Mouse (Mus musculus) liver, embryonic 11.5 days (tissue): ENCODE results near the gene Zfp326. TPM values are rescaled to one million over a fixed set of nuclear protein-coding genes. Genes with fewer than 3 reads are reported as not detected.

Experiments
- ATAC-seq: fragments of 200-750 bp; cut with Nextera tagmentation; replicated peaks from 2 replicates; pipeline ENCODE4 v1.8.0; 2017; ENCODE audit warnings: moderate number of reproducible peaks, mild to moderate bottlenecking, moderate TSS enrichment, moderate library complexity; ENCODE audit not compliant: low FRiP score
- DNase-seq: peaks from one replicate; pipeline ENCODE4 v3.0.0-alpha.2; 2017; ENCODE audit warnings: low spot score
- H3K27ac ChIP-seq: fragments of 300-500 bp; sonication (generic); 2 replicates; pipeline ENCODE4 v1.5.1; 2014; ENCODE audit warnings: mild to moderate bottlenecking, low read depth, low read length, control low read depth
- H3K27me3 ChIP-seq: fragments of 300-500 bp; sonication (generic); replicated peaks from 2 replicates; pipeline ENCODE4 v1.6.1; 2014; ENCODE audit warnings: low read length, mixed read lengths; ENCODE audit not compliant: control insufficient read depth, insufficient read depth
- H3K36me3 ChIP-seq: fragments of 300-500 bp; sonication (generic); 2 replicates; pipeline ENCODE4 v1.6.1; 2014; ENCODE audit warnings: mild to moderate bottlenecking, low read length, moderate library complexity, mixed read lengths; ENCODE audit not compliant: control insufficient read depth, insufficient read depth
- H3K4me1 ChIP-seq: fragments of 300-500 bp; sonication (generic); replicated peaks from 2 replicates; pipeline ENCODE4 v1.6.1; 2014; ENCODE audit warnings: low read length, mixed read lengths; ENCODE audit not compliant: control insufficient read depth, insufficient read depth
- H3K4me2 ChIP-seq: fragments of 300-500 bp; sonication (generic); 2 replicates; pipeline ENCODE4 v1.6.1; 2014; ENCODE audit warnings: mild to moderate bottlenecking, control low read depth, moderate library complexity
- H3K4me3 ChIP-seq: fragments of 300-500 bp; sonication (generic); 2 replicates; pipeline ENCODE4 v1.5.1; 2014; ENCODE audit warnings: low read depth, low read length, control low read depth
- H3K9ac ChIP-seq: fragments of 300-500 bp; sonication (generic); 2 replicates; pipeline ENCODE4 v1.6.1; 2014; ENCODE audit warnings: low read depth, low read length, control low read depth
- H3K9me3 ChIP-seq: fragments of 300-500 bp; sonication (generic); 2 replicates; pipeline ENCODE4 v1.6.1; 2016; ENCODE audit warnings: low read length, inconsistent platforms, mixed read lengths; ENCODE audit not compliant: control insufficient read depth
- WGBS: fragments of 180-500 bp; shearing (Covaris S2); extraction: QIAGEN DNeasy Blood & Tissue Kit; methylation state at CpG from one replicate; pipeline ENCODE4 v1.1.7; 2014; 5-methylcytosine and 5-hydroxymethylcytosine counted together
- polyA plus RNA-seq: library from polyadenylated mRNA; unstranded; fragments of >200 nt; fragmentation: Nextera tagmentation; extraction: Ambion mirVana; gene quantifications from 2 replicates; pipeline ENCODE4 v1.2.1, GENCODE M21; 2014

Gene Zfp326
- polyA plus RNA-seq, 1 experiment from 2014 or later: 18.0 TPM

DNA sequence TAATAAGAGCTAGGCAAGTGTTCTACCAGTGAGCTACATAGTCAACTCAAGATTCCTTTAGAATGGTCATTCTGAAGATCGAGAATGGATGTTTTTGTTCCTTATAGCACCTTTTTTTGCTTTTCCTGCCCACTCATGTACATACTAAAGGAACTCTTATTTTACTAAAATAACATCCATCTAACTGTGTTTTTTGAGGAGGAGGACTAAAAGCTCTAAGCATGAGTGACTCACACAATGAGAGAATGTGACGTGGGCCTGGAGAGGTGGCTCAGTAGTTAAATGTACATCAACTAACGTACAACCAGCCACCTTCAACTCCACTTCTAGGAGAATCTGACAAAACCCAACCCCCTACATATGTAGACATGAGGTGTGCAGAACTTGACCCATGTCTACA is 33.3 kb downstream of the Zfp326 start:
- no peak overlapping the region for H3K4me3 ChIP-seq
- ATAC-seq (no peak), DNase-seq (no peak)
- no peak overlapping the region for H3K4me2 ChIP-seq
- WGBS: 89% methylated on average over 3 of the region's 3 CpGs
- no peaks in the 10 kb centered on the region for H3K27me3 ChIP-seq
- peaks cover 17% of the 10 kb centered on the region for H3K36me3 ChIP-seq
- no peaks in the 10 kb centered on the region for H3K4me1 ChIP-seq
- no peak overlapping the region for H3K27ac ChIP-seq
- H3K9ac ChIP-seq: no peak overlapping the region
- H3K9me3 ChIP-seq: no peaks in the 10 kb centered on the region

DNA sequence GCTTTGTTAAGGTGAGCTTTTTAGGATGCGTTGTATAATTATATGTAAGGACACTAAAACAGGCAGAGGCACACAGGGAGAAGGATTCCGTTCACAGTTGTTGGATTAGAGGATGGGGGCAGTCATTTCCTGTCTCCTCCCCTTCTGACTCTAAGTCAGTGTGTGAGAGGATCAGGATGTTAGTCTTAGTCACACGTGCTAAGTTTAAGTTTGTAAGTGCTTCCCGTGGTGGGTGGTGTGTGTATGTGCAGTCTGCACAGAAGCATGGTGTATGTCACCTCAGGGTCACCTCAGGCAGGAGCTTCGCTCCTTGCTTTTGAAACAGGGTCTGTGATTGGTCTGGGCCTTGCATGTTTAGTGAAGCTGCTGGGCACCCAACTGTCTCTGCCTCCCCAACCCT is 35.1 kb downstream of the Zfp326 start:
- H3K9ac ChIP-seq: no peak overlapping the region
- no peaks in the 10 kb centered on the region for H3K4me1 ChIP-seq
- DNase-seq (no peak), ATAC-seq (no peak)
- peaks cover 27% of the 10 kb centered on the region for H3K36me3 ChIP-seq
- H3K27me3 ChIP-seq: no peaks in the 10 kb centered on the region
- H3K4me3 ChIP-seq: no peak overlapping the region
- no peak overlapping the region for H3K4me2 ChIP-seq
- no peaks in the 10 kb centered on the region for H3K9me3 ChIP-seq
- 56% methylated on average over 5 of the region's 5 CpGs for WGBS
- no peak overlapping the region for H3K27ac ChIP-seq

DNA sequence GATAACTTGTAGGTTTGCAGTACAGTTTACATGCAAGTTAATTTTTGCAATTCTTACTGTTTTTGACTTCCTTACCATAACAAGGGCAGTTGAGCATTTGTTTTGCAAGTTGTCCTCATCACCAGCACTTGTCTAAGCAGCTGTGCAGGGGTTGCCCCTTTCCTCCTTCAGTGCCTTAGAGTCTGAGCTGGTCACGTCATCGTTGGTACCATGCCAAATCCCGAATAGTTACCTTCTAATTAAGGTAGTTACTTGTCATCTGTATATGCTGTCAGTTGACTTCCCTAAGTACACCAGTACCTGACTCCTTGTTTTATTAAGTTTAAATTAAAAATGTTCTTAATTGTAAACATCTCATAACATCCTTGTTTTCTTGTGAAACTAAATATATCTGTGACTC is 41.0 kb downstream of the Zfp326 start:
- 91% methylated on average over 3 of the region's 3 CpGs for WGBS
- Histone ChIP-seq H3K4me2 (no peak overlapping the region), H3K27ac (no peak overlapping the region), H3K36me3 (peaks cover 23% of the 10 kb centered on the region), H3K9me3 (no peaks in the 10 kb centered on the region), H3K27me3 (no peaks in the 10 kb centered on the region), H3K4me3 (no peak overlapping the region), H3K4me1 (no peaks in the 10 kb centered on the region), H3K9ac (no peak overlapping the region)
- DNase-seq (no peak), ATAC-seq (no peak)

DNA sequence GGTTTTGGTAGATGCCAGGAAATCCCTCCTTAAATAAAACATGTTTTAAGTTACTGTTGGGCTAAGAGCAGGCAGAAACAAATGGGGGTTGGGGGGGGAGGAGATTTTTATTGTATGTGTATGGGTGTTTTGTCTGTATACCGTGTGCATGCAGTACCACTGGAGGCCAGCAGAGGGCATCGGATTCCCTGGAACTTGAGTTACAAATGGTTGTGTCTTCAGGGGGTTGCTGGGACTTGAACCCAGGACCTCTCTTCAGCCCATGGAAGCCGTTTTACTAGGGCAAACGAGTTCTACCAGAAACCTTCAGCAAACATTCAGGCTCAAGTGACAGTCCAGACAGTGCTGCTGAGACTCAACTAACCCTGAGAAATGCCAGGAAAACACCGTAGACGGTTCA is 41.9 kb downstream of the Zfp326 start:
- no peaks in the 10 kb centered on the region for H3K4me1 ChIP-seq
- 71% methylated on average over 6 of the region's 6 CpGs for WGBS
- no peaks in the 10 kb centered on the region for H3K9me3 ChIP-seq
- no peak overlapping the region for H3K4me2 ChIP-seq
- no peak for DNase-seq
- H3K27me3 ChIP-seq: no peaks in the 10 kb centered on the region
- ATAC-seq: no peak
- H3K9ac ChIP-seq: no peak overlapping the region
- H3K4me3 ChIP-seq: no peak overlapping the region
- no peak overlapping the region for H3K27ac ChIP-seq
- peaks cover 22% of the 10 kb centered on the region for H3K36me3 ChIP-seq

DNA sequence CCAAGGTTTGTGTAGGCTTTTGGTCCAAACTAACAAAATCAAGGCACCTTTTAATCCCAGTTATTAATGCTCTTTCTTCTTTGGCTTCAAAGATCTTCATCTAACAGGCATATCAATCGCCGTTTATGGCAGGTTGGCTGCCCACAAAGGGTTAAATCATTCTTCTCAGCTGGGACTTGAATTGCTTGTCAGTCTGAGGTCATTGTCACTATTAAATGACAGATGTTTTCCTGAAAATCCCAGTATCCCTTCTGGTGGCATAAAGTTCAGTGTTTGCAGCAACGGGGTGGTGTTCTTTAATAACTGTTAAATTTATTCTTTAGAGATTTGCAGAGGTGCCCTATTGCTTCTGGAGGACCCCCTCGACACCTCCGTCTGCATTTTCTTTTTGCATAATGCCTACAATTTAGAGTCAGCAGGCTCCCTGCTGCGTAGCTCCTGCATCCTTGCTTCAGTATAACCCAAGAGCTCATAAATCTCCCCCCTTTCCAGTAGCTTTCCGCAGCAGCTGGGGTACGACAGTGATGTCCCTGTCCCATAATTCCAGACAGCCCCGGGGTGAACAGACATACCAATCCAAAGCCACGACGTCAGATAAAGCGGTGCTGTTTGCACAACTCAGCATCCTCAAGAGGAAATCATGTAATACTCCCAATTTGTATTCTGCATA is 46.6 kb downstream of the Zfp326 start:
- Histone ChIP-seq H3K9me3 (no peaks in the 10 kb centered on the region), H3K36me3 (peaks cover 6% of the 10 kb centered on the region; the same call in 1 of the 2 replicates), H3K9ac (no peak overlapping the region), H3K4me1 (no peaks in the 10 kb centered on the region), H3K4me3 (no peak overlapping the region), H3K27me3 (no peaks in the 10 kb centered on the region), H3K27ac (no peak overlapping the region), H3K4me2 (no peak overlapping the region)
- DNase-seq (no peak), ATAC-seq (no peak)
- 85% methylated on average over 12 of the region's 12 CpGs for WGBS

DNA sequence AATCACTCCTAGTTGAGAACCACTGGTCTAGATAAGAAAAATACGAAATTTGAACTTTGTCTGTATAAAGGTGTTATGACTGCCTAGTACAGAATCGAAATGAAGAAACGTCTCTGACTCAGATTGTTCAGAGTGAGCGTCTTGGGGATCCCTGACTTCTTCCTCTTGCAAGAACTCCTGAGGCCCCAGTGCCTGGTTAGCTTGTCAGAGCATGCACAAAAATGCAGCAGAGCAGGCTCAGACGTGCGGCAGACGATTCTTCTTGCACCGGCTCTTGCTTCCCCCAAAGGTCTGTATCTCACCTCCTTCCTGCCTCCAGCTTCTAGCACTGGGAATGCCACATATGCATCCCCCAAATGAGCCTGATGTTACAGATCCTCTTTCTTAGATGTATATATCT is 48.0 kb downstream of the Zfp326 start:
- DNase-seq (no peak), ATAC-seq (no peak)
- no peaks in the 10 kb centered on the region for H3K27me3 ChIP-seq
- WGBS: 83% methylated on average over 8 of the region's 8 CpGs
- H3K36me3 ChIP-seq: no peaks in the 10 kb centered on the region
- H3K4me3 ChIP-seq: no peak overlapping the region
- H3K9me3 ChIP-seq: no peaks in the 10 kb centered on the region
- no peak overlapping the region for H3K9ac ChIP-seq
- no peak overlapping the region for H3K4me2 ChIP-seq
- H3K27ac ChIP-seq: no peak overlapping the region
- no peaks in the 10 kb centered on the region for H3K4me1 ChIP-seq

DNA sequence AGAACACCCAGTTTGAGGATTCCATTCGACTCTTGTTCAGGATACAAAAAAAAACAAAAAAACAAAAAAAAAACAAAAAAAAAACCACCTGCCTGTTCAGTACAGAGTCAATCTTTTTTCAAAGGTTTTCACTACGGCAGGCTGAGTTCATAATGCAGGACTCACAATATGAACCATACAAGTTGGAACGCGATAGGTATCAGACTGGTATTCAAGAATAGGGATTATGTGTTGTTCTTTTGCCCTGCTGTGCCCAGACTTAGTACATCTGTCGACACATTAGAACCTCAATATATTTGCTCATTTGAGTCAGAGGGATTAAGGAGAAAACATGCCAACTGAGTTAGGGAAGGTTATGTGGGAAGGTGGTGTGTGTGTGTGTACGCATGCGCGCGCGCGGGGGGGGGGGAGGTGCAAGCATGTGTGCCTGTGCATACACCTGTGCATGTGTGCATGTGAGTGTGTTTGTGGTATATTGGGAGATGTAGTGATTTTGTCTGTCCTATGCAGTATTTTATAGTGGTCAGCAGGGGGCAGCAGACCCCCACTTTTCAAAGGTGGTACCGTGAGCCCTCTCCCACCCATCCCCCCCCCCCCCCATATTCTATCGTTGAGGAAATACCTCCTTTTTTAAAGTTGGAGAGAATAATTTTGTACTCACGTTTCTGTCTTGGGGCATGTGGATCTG is 49.3 kb downstream of the Zfp326 start:
- H3K27ac ChIP-seq: no peak overlapping the region
- no peak overlapping the region for H3K9ac ChIP-seq
- ATAC-seq (no peak; the same call in 1 of the 2 replicates), DNase-seq (no peak)
- no peaks in the 10 kb centered on the region for H3K36me3 ChIP-seq
- WGBS: 65% methylated on average over 14 of the region's 14 CpGs
- no peak overlapping the region for H3K4me2 ChIP-seq
- H3K9me3 ChIP-seq: no peaks in the 10 kb centered on the region
- H3K27me3 ChIP-seq: no peaks in the 10 kb centered on the region
- no peaks in the 10 kb centered on the region for H3K4me1 ChIP-seq
- no peak overlapping the region for H3K4me3 ChIP-seq

DNA sequence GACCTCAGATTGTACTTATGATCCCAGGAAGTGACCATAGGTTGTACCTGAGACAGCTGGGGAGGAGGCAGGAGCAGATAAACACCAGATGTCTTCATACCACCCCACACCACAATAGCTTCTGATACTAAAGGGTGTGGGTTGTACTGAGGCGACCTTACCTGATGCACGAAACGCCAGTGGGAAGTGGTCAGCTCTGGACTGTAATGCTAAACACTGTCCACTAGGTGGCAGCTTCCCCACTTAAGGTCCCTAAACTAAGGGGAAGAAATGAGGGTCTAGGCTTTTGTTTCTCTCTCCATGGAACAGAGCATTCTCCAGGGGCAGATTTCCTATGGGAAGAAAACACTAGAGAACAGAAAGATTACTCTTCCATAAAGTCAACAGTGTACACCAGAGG is 53.9 kb downstream of the Zfp326 start:
- no peaks in the 10 kb centered on the region for H3K36me3 ChIP-seq
- no peak for ATAC-seq
- H3K9ac ChIP-seq: no peak overlapping the region
- 34% methylated on average over 3 of the region's 3 CpGs for WGBS
- no peak overlapping the region for H3K27ac ChIP-seq
- H3K4me3 ChIP-seq: no peak overlapping the region
- H3K9me3 ChIP-seq: peaks cover 6% of the 10 kb centered on the region
- H3K27me3 ChIP-seq: no peaks in the 10 kb centered on the region
- no peak for DNase-seq
- H3K4me2 ChIP-seq: no peak overlapping the region
- H3K4me1 ChIP-seq: no peaks in the 10 kb centered on the region

DNA sequence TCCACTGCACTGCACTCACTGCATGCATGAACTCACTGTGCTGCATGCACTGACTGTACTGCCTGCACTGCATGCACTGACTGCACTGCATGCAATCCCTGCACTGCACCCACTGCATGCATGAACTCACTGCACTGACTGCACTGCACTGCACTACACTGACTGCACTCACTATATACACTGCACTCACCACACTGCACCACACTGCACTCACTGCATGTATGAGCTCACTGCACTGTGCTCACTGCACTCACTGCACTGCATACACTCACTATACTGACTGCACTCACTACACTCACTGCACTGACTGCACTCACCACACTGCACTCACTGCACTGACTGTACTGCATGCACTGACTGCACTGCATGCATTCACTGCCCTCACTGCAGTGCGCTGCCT is 56.0 kb downstream of the Zfp326 start:
- no peak overlapping the region for H3K4me2 ChIP-seq
- H3K27ac ChIP-seq: no peak overlapping the region
- H3K4me3 ChIP-seq: no peak overlapping the region
- no peaks in the 10 kb centered on the region for H3K4me1 ChIP-seq
- H3K9ac ChIP-seq: no peak overlapping the region
- DNase-seq (no peak), ATAC-seq (no peak)
- no peaks in the 10 kb centered on the region for H3K27me3 ChIP-seq
- no peaks in the 10 kb centered on the region for H3K36me3 ChIP-seq
- WGBS: 96% methylated on average over 1 of the region's 1 CpGs
- H3K9me3 ChIP-seq: peaks cover 6% of the 10 kb centered on the region
